Mouse (Mus musculus) MEL (cell line): ENCODE measurements around the gene Als2.

Source experiments
- CTCF ChIP-seq, 3 experiments: IDR thresholded peaks in 2 of 3; conservative IDR thresholded peaks in 1 of 3; 2 replicates each; pipeline ENCODE4 v1.5.1; 2011 to 2012; ENCODE audit warnings: low read length in 3 of 3, low read depth in 2 of 3, mild to moderate bottlenecking in 2 of 3, improper control_type of control experiment in 1 of 3, inconsistent platforms in 1 of 3, mixed read lengths in 1 of 3, moderate library complexity in 1 of 3; ENCODE audit not compliant: control insufficient read depth in 1 of 3, insufficient read depth in 1 of 3, poor library complexity in 1 of 3, severe bottlenecking in 1 of 3
- EP300 ChIP-seq, 2 experiments: IDR thresholded peaks; 2 replicates each; pipeline ENCODE4 v1.6.1; 2011; ENCODE audit warnings: improper control_type of control experiment in 2 of 2, low read length in 2 of 2, low read depth in 1 of 2, mild to moderate bottlenecking in 1 of 2
- GATA1 ChIP-seq: IDR thresholded peaks from 2 replicates; pipeline ENCODE4 v1.6.1; 2011; ENCODE audit warnings: low read depth, low read length, improper control_type of control experiment
- MYC ChIP-seq: IDR thresholded peaks from 2 replicates; pipeline ENCODE4 v1.6.1; 2011; ENCODE audit warnings: low read depth, mild to moderate bottlenecking, low read length, improper control_type of control experiment, moderate library complexity
- NRF1 ChIP-seq: IDR thresholded peaks from 2 replicates; pipeline ENCODE4 v1.6.1; 2014; ENCODE audit warnings: low read depth, mild to moderate bottlenecking, inconsistent platforms, low read length, improper control_type of control experiment, moderate library complexity; ENCODE audit not compliant: poor library complexity, insufficient read depth, severe bottlenecking
- POLR2A ChIP-seq, 2 experiments: IDR thresholded peaks; 2 replicates each; pipeline ENCODE4 v1.6.1; 2011 to 2012; ENCODE audit warnings: low read length in 2 of 2, mild to moderate bottlenecking in 2 of 2, control low read depth in 1 of 2, improper control_type of control experiment in 1 of 2, low read depth in 1 of 2, moderate library complexity in 1 of 2; ENCODE audit not compliant: control insufficient read depth in 1 of 2, insufficient read depth in 1 of 2, poor library complexity in 1 of 2
- SIN3A ChIP-seq: IDR thresholded peaks from 2 replicates; pipeline ENCODE4 v1.6.1; 2012; ENCODE audit warnings: low read length, improper control_type of control experiment, inconsistent platforms
- TCF12 ChIP-seq: IDR thresholded peaks from 2 replicates; pipeline ENCODE4 v1.6.1; 2014; ENCODE audit warnings: low read depth, mild to moderate bottlenecking, inconsistent platforms, low read length, improper control_type of control experiment, moderate library complexity

GRCm38 (mm10) chr1:59152346-59152745 lies 84.7 kb downstream of the Als2 start:
- TF ChIP-seq NRF1 = no peak
- TF ChIP-seq POLR2A (IDR thresholded peaks at IDR 0.05; ENCODE audit: control insufficient read depth in 1 of 2, insufficient read depth in 1 of 2, low read depth in 1 of 2, low read length in 2 of 2, poor library complexity in 1 of 2) = no peak
- no peak for TF ChIP-seq MYC
- TF ChIP-seq CTCF (IDR thresholded peaks at IDR 0.05 in 2 of 3, conservative IDR thresholded peaks at IDR 0.05 in 1 of 3; ENCODE audit: control insufficient read depth in 1 of 3, insufficient read depth in 1 of 3, low read depth in 2 of 3, low read length in 3 of 3, poor library complexity in 1 of 3, severe bottlenecking in 1 of 3) = no peak
- TF ChIP-seq EP300 (IDR thresholded peaks at IDR 0.05; ENCODE audit: low read depth in 1 of 2, low read length in 2 of 2) = no peak
- TF ChIP-seq GATA1 = no peak
- no peak for TF ChIP-seq SIN3A
- TF ChIP-seq TCF12 = no peak
